Comparison of ENCODE assay signal across 11 mouse cellular contexts in genomic region chr13:60743381-60744077, GRCm38 (mm10). TPM values are rescaled to one million over a fixed set of nuclear protein-coding genes. Genes with fewer than 3 reads are reported as not detected.
DNase-seq lines count a peak whose midpoint lies in the region; ATAC-seq and TF ChIP-seq lines count a peak whose summit lies in the region.
"Had no signal": no experiment of that assay in that cellular context is flagged by ENCODE, and none has a peak within 500 bp of the region (broad histone marks: within the 10 kb centered on the region; RNA-seq: fewer than 3 reads in every experiment).

No protein-coding gene starts in this region.

- no peak overlapping the region for H3K4me3 ChIP-seq in lung, postnatal 0 days (ENCODE audit: low read depth, low read length)
- no peak overlapping the region for H3K4me3 ChIP-seq in embryonic facial prominence, embryonic 10.5 days
- H3K4me3 ChIP-seq in midbrain, embryonic 16.5 days (ENCODE audit: low read depth, low read length): no peak overlapping the region

- ATAC-seq in lung, postnatal 0 days: peak; percentile 29; the same call in 1 of the 2 replicates
- ATAC-seq in hematopoietic stem cell, adult 5-6 weeks (replicated peaks in 1 of 2; ENCODE audit: insufficient read depth in 1 of 2, low FRiP score in 2 of 2, low TSS enrichment in 1 of 2, low read depth in 1 of 2, poor library complexity in 2 of 2, severe bottlenecking in 2 of 2): peak; percentile 71 to 74
- ATAC-seq in midbrain, embryonic 16.5 days: peak; percentile 20

- 70% methylated on average over 13 of the region's 13 CpGs for WGBS in lung, postnatal 0 days
- WGBS in embryonic facial prominence, embryonic 10.5 days: 79% methylated on average over 13 of the region's 13 CpGs
- WGBS in midbrain, embryonic 16.5 days: 65% methylated on average over 13 of the region's 13 CpGs

- H3K27ac ChIP-seq in lung, postnatal 0 days (ENCODE audit: low read length): peak overlapping the region; percentile 38; the same call in 1 of the 2 replicates
- peak overlapping the region; percentile 19; the same call in 1 of the 2 replicates for H3K27ac ChIP-seq in embryonic facial prominence, embryonic 10.5 days (replicated peaks)
- H3K27ac ChIP-seq in midbrain, embryonic 16.5 days (ENCODE audit: low read length): no peak overlapping the region

- no peaks in the 10 kb centered on the region for H3K4me1 ChIP-seq in lung, postnatal 0 days (ENCODE audit: insufficient read depth, low read depth, low read length)
- H3K4me1 ChIP-seq in embryonic facial prominence, embryonic 10.5 days: no peaks in the 10 kb centered on the region
- no peaks in the 10 kb centered on the region for H3K4me1 ChIP-seq in midbrain, embryonic 16.5 days (ENCODE audit: control insufficient read depth, insufficient read depth, low read length)

- H3K9ac ChIP-seq in lung, postnatal 0 days (replicated peaks; ENCODE audit: low read depth): no peak overlapping the region
- H3K9ac ChIP-seq in midbrain, embryonic 16.5 days (ENCODE audit: low read depth, low read length): no peak overlapping the region

- peaks cover 21% of the 10 kb centered on the region; the same call in 1 of the 2 replicates for H3K36me3 ChIP-seq in lung, postnatal 0 days (ENCODE audit: insufficient read depth, low read length)
- peaks cover 44% of the 10 kb centered on the region for H3K36me3 ChIP-seq in embryonic facial prominence, embryonic 10.5 days (replicated peaks)
- peaks cover 16% of the 10 kb centered on the region for H3K36me3 ChIP-seq in midbrain, embryonic 16.5 days (ENCODE audit: control insufficient read depth, insufficient read depth, low read length)

- H3K9me3 ChIP-seq in lung, postnatal 0 days (ENCODE audit: low read length): no peaks in the 10 kb centered on the region
- H3K9me3 ChIP-seq in embryonic facial prominence, embryonic 10.5 days: no peaks in the 10 kb centered on the region
- H3K9me3 ChIP-seq in midbrain, embryonic 16.5 days (replicated peaks; ENCODE audit: control insufficient read depth, low read length, poor library complexity, severe bottlenecking): no peaks in the 10 kb centered on the region

- no peaks in the 10 kb centered on the region for H3K27me3 ChIP-seq in lung, postnatal 0 days (replicated peaks; ENCODE audit: insufficient read depth, low read length)
- no peaks in the 10 kb centered on the region for H3K27me3 ChIP-seq in embryonic facial prominence, embryonic 10.5 days (replicated peaks; ENCODE audit: low read depth, poor library complexity, severe bottlenecking)
- H3K27me3 ChIP-seq in midbrain, embryonic 16.5 days (ENCODE audit: control insufficient read depth, insufficient read depth, low read depth, low read length): no peaks in the 10 kb centered on the region

- no peak overlapping the region for H3K4me2 ChIP-seq in lung, postnatal 0 days (replicated peaks; ENCODE audit: low read depth, low read length)
- H3K4me2 ChIP-seq in midbrain, embryonic 16.5 days (ENCODE audit: low read length): no peak overlapping the region

- TF ChIP-seq EP300 in lung, postnatal 0 days (IDR thresholded peaks at IDR 0.05): peak; percentile 64

- no peak for TF ChIP-seq CTCF in lung, postnatal 0 days (IDR thresholded peaks at IDR 0.05)

- DNase-seq in lung, postnatal 0 days (ENCODE audit: low spot score): peak; percentile 32
- no peak for DNase-seq in lung, postnatal 4 days
- DNase-seq in embryonic facial prominence, embryonic 10.5 days (ENCODE audit: low spot score): no peak
- DNase-seq in cerebellum, adult 9-10 months: no peak
- no peak for DNase-seq in adrenal gland, postnatal 25 days
- no peak for DNase-seq in thymus, postnatal 25 days

RNA-seq across cellular contexts. Expression of gene BC051665, which starts 42.6 kb away (rescaled TPM):
- polyA plus RNA-seq in lung, postnatal 0 days (2015; fragmentation: Nextera tagmentation; extraction: Ambion mirVana): not detected in 2 replicates
- not detected in 2 replicates for polyA plus RNA-seq in embryonic facial prominence, embryonic 10.5 days (2016; fragmentation: Nextera tagmentation; extraction: Ambion mirVana)
- not detected in 2 replicates for total RNA-seq in hematopoietic stem cell, adult 5-6 weeks (2017)
- polyA plus RNA-seq in midbrain, embryonic 16.5 days (2015; fragmentation: Nextera tagmentation; extraction: Ambion mirVana): not detected in 2 replicates
- total RNA-seq in adrenal gland, postnatal 25 days (2021): not detected in 2 replicates
- total RNA-seq: monocyte, adult 5-6 weeks had no signal
- polyA plus RNA-seq: embryonic facial prominence, embryonic 11.5 days; stomach, embryonic 16.5 days had no signal

RNA-seq across cellular contexts. Expression of gene Ctsll3, which starts 59.1 kb away (rescaled TPM):
- not detected in 2 replicates for polyA plus RNA-seq in lung, postnatal 0 days (2015; fragmentation: Nextera tagmentation; extraction: Ambion mirVana)
- not detected in 2 replicates for polyA plus RNA-seq in embryonic facial prominence, embryonic 10.5 days (2016; fragmentation: Nextera tagmentation; extraction: Ambion mirVana)
- total RNA-seq in hematopoietic stem cell, adult 5-6 weeks (2017): not detected in 2 replicates
- not detected in 2 replicates for polyA plus RNA-seq in midbrain, embryonic 16.5 days (2015; fragmentation: Nextera tagmentation; extraction: Ambion mirVana)
- not detected in 2 replicates for total RNA-seq in adrenal gland, postnatal 25 days (2021)
- total RNA-seq: monocyte, adult 5-6 weeks had no signal
- polyA plus RNA-seq: embryonic facial prominence, embryonic 11.5 days; stomach, embryonic 16.5 days had no signal

Comparison
In these comparisons a context has a peak if more than half of its experiments do, and no peak if none do; other contexts are left out.
1. ATAC-seq: peak in every context shown above with its lines; median percentile 72 in hematopoietic stem cell, adult 5-6 weeks; 29 in lung, postnatal 0 days; 20 in midbrain, embryonic 16.5 days.